Mouse (Mus musculus) gastrocnemius, adult 2 months (tissue): ENCODE measurements around the gene Umodl1. TPM values are rescaled to one million over a fixed set of nuclear protein-coding genes. Genes with fewer than 3 reads are reported as not detected.

Experiments used
- DNase-seq: peaks from one replicate; pipeline ENCODE4 v3.0.0; 2022
- H3K27ac ChIP-seq: fragments of 200-600 bp; 2 replicates; pipeline ENCODE4 v1.8.1; 2022; ENCODE audit warnings: mild to moderate bottlenecking
- H3K4me3 ChIP-seq: fragments of 200-600 bp; 2 replicates; pipeline ENCODE4 v1.8.1; 2022; ENCODE audit warnings: mild to moderate bottlenecking, moderate library complexity
- CTCF ChIP-seq: fragments of 200-600 bp; IDR thresholded peaks from 2 replicates; pipeline ENCODE4 v1.8.1; 2022; ENCODE audit warnings: antibody characterized with exemption, mild to moderate bottlenecking, moderate library complexity
- intact Hi-C: fragments of 180-260 bp; cut with DNase I; formaldehyde crosslinking; loops from one replicate; pipeline ENCODE4 v1.15.1; 2025
- total RNA-seq, 2 experiments: library from RNA; stranded (reverse); gene quantifications; 2 replicates each; pipeline ENCODE4 v1.2.3; 2021

Gene Umodl1
- total RNA-seq, 2 experiments from 2014 or later = not detected

- no peak for TF ChIP-seq CTCF
- intact Hi-C loops = no loop called here
- DNase-seq = no peak
- Histone ChIP-seq H3K4me3 (no peak overlapping the region), H3K27ac (no peak overlapping the region)
Observed at GRCm38 (mm10) chr17:30961936-30962592, 7.6 kb downstream of the Umodl1 start.

- no peak for TF ChIP-seq CTCF
- peak; percentile 30 for DNase-seq
- Histone ChIP-seq H3K27ac (no peak overlapping the region), H3K4me3 (no peak overlapping the region)
- intact Hi-C loops = no loop called here
Observed at GRCm38 (mm10) chr17:30962880-30963279, 8.4 kb downstream of the Umodl1 start.

GRCm38 (mm10) chr17:30969983-30970382 is 15.5 kb downstream of the Umodl1 start:
- DNase-seq = peak; percentile 78
- peak overlapping the region; percentile 39 for H3K4me3 ChIP-seq
- H3K27ac ChIP-seq = peak overlapping the region; percentile 70
- intact Hi-C loops = no loop called here
- TF ChIP-seq CTCF = no peak

GRCm38 (mm10) chr17:30971877-30972276 is 17.4 kb downstream of the Umodl1 start:
- Histone ChIP-seq H3K4me3 (no peak overlapping the region), H3K27ac (no peak overlapping the region)
- intact Hi-C loops = no loop called here
- no peak for TF ChIP-seq CTCF
- DNase-seq = no peak

GRCm38 (mm10) chr17:30973332-30973731 is 18.9 kb downstream of the Umodl1 start:
- H3K4me3 ChIP-seq = no peak overlapping the region
- DNase-seq = no peak
- no peak for TF ChIP-seq CTCF
- no peak overlapping the region for H3K27ac ChIP-seq
- intact Hi-C loops = no loop called here

- intact Hi-C loops = no loop called here
- H3K27ac ChIP-seq = no peak overlapping the region
- no peak overlapping the region for H3K4me3 ChIP-seq
- TF ChIP-seq CTCF = no peak
- DNase-seq = no peak
Observed at GRCm38 (mm10) chr17:30977290-30977689, 22.9 kb downstream of the Umodl1 start.

- intact Hi-C loops = no loop called here
- TF ChIP-seq CTCF = no peak
- no peak overlapping the region for H3K4me3 ChIP-seq
Observed at GRCm38 (mm10) chr17:30978556-30978955, 24.1 kb downstream of the Umodl1 start.

GRCm38 (mm10) chr17:30983521-30983920 is 29.1 kb downstream of the Umodl1 start:
- Histone ChIP-seq H3K4me3 (no peak overlapping the region), H3K27ac (no peak overlapping the region)
- intact Hi-C loops = no loop called here
- TF ChIP-seq CTCF = no peak
- no peak for DNase-seq

More at GRCm38 (mm10) chr17:30978556-30978955, 24.1 kb downstream of the Umodl1 start:
- no peak overlapping the region for H3K27ac ChIP-seq
- DNase-seq = no peak

GRCm38 (mm10) chr17:30990254-30990653 is 35.8 kb downstream of the Umodl1 start:
- DNase-seq = peak; percentile 27
- TF ChIP-seq CTCF = peak; percentile 70
- Histone ChIP-seq H3K27ac (no peak overlapping the region), H3K4me3 (no peak overlapping the region)
- intact Hi-C loops = no loop called here

- DNase-seq = no peak
- H3K4me3 ChIP-seq = no peak overlapping the region
- no peak overlapping the region for H3K27ac ChIP-seq
- intact Hi-C loops = no loop called here
- no peak for TF ChIP-seq CTCF
Observed at GRCm38 (mm10) chr17:30996296-30996695, 41.9 kb downstream of the Umodl1 start.

GRCm38 (mm10) chr17:31000897-31001296 is 46.5 kb downstream of the Umodl1 start:
- H3K4me3 ChIP-seq = no peak overlapping the region
- intact Hi-C loops = no loop called here
- no peak for DNase-seq
- H3K27ac ChIP-seq = no peak overlapping the region
- no peak for TF ChIP-seq CTCF

GRCm38 (mm10) chr17:31002613-31003012 is 48.2 kb downstream of the Umodl1 start:
- no peak for TF ChIP-seq CTCF
- Histone ChIP-seq H3K4me3 (no peak overlapping the region), H3K27ac (no peak overlapping the region)
- intact Hi-C loops = no loop called here
- DNase-seq = no peak

- TF ChIP-seq CTCF = no peak
- intact Hi-C loops = no loop called here
- DNase-seq = no peak
- no peak overlapping the region for H3K27ac ChIP-seq
- H3K4me3 ChIP-seq = no peak overlapping the region
Observed at GRCm38 (mm10) chr17:31005284-31005683, 50.8 kb downstream of the Umodl1 start.

GRCm38 (mm10) chr17:31007357-31007756 is 52.9 kb downstream of the Umodl1 start:
- no peak overlapping the region for H3K27ac ChIP-seq
- intact Hi-C loops = no loop called here
- no peak for TF ChIP-seq CTCF
- H3K4me3 ChIP-seq = no peak overlapping the region
- DNase-seq = no peak

GRCm38 (mm10) chr17:31008416-31008815 is 54.0 kb downstream of the Umodl1 start:
- Histone ChIP-seq H3K27ac (no peak overlapping the region), H3K4me3 (no peak overlapping the region)
- DNase-seq = no peak
- TF ChIP-seq CTCF = no peak
- intact Hi-C loops = no loop called here
